Mouse (Mus musculus): ENCODE data around the gene Vmn1r89.

The Vmn1r89 gene

DNA sequence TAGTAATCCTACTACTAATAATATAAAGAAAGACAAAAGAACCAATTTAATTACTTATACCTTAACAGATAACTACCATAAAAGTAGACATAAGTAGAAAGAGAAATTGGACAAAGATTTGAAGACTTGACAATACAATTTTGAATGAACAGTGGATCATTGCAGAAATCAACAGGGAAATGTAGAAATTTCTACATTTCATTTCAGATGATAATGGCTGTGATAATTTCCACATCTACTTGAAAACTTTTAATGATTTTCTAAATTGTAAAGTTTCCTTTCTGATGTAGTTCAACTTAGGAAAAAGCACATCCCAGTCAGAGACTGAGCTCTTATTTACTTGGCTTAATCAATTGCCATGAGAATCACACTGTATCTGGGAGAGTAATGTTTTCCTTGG, at the start of gene Vmn1r89:
TSS of gene Vmn1r89 (plus strand) at position 301 of the 400 bp plus-strand sequence.
- no peak for DNase-seq

- no peak for DNase-seq
These were observed 48.2 kb downstream of the Vmn1r89 start for GRCm38 (mm10) chr7:13260746-13261700.

DNA sequence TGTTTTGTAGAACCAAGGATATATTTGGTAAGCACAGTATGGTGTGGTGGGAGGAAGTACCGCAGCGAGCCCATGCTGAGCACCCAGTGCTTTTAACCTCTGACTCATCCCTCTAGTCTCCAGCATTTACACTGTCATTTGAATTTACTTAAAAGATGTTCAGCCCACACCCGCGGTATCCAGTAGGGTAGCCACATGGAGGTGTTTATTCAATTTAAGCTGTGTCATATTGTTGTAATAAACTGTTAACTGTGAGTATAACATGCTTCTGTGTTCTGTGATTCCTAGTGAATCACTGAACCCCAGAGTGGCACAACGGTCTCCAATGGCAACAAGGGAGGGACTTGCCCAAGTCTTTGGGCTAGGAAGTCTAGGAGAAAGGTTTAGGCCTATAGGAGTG, 51.0 kb downstream of the Vmn1r89 start:
- DNase-seq, result no peak

DNA sequence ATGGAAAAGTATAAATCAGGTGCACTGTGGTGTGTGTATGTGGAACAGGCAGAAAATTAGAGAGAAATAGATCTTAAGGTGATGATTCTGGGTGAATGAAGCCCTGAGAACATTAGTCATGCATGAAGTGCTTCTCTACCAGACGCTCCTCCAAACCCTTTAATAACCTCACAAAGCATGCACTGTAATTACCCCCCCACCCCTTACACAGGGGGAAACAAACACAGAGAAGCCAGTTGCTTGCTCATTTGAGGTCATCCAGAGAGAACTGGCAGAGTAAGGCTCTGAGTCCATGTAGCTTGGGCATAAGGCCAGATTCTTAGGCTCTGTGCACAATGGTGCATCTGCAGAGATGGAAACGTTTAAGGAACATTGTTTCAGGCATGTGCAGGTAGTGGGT, 51.6 kb downstream of the Vmn1r89 start:
- no peak for DNase-seq

DNA sequence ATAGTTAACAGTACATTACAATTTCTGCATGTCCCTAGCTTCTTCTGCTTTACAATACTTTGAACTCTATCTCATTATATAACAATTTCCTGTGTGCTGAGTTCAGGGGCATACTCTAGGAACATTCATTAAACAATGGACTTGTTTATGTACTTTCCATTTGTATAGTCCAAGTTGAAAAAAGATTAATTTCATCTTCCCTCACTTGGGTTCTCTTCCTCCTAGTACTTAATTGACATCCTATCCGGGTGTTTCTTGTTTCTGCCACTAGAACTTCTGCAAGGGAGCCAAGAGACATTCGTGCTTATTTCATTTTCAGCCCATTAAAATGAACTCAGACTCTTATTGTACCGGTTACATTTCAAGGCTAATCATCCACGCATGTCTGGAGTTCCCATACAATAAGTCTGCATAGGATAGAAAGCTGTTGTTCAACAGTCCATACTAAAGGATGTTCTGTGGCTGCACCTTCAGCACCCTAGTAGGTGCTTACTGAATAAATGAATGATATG, 56.0 kb downstream of the Vmn1r89 start:
- no peak for DNase-seq

- no peak for DNase-seq
These were observed 56.6 kb downstream of the Vmn1r89 start for GRCm38 (mm10) chr7:13269394-13269793.

Measured in thymus, postnatal 4 days (tissue).